Mouse (Mus musculus) central nervous system, embryonic 11.5 days (tissue): ENCODE data around the gene Rnf40. TPM values are rescaled to one million over a fixed set of nuclear protein-coding genes. Genes with fewer than 3 reads are reported as not detected.

Experiments
- polyA plus RNA-seq: library from polyadenylated mRNA; depleted of rRNA; stranded (reverse); fragments of >200 nt; gene quantifications from 2 replicates; pipeline ENCODE4 v1.2.3, GENCODE M21; 2012; rRNA removed

Gene Rnf40
- 53.8 and 65.4 TPM in 2 replicates for polyA plus RNA-seq

GRCm38 (mm10) chr7:127588011-127588871 lies at the start of gene Rnf40, which contains the start of gene Ccdc189:
Gene Rnf40, plus strand, starts transcription at chr7:127588767.
Gene Ccdc189, minus strand, starts transcription at chr7:127588595.

GRCm38 (mm10) chr7:127561340-127561858 lies 27.2 kb upstream of the Rnf40 start, which contains the start of gene Tmem265:
Gene Tmem265, plus strand, starts transcription at chr7:127561390.

GRCm38 (mm10) chr7:127572895-127573471 lies 15.6 kb upstream of the Rnf40 start, which contains the start of gene Phkg2:
Gene Phkg2, plus strand, starts transcription at chr7:127573340.

GRCm38 (mm10) chr7:127614891-127615843 lies 26.6 kb downstream of the Rnf40 start, which contains the start of gene Zfp629:
Gene Zfp629, minus strand, starts transcription at chr7:127615797.

Other genes with a start within 250 kb of the Rnf40 start
- gene Zfp768, start 243.2 kb upstream of the Rnf40 start, polyA plus RNA-seq, result 33.5 and 37.3 TPM in 2 replicates
- gene Zfp747, start 212.7 kb upstream of the Rnf40 start, polyA plus RNA-seq, result 7.2 and 7.9 TPM in 2 replicates
- gene 9130019O22Rik, start 201.6 kb upstream of the Rnf40 start, polyA plus RNA-seq, result 2.7 and 3.5 TPM in 2 replicates
- gene E430018J23Rik, start 195.1 kb upstream of the Rnf40 start, polyA plus RNA-seq, result 5.4 and 7.4 TPM in 2 replicates
- gene Zfp764, start 181.9 kb upstream of the Rnf40 start, polyA plus RNA-seq, result 4.3 and 5.6 TPM in 2 replicates
- gene Zfp688, start 166.7 kb upstream of the Rnf40 start, polyA plus RNA-seq, result 18.0 and 18.7 TPM in 2 replicates
- gene Zfp689, start 139.6 kb upstream of the Rnf40 start, polyA plus RNA-seq, result 10.8 and 12.9 TPM in 2 replicates
- 68.6 and 71.9 TPM in 2 replicates for gene Prr14, start 129.2 kb upstream of the Rnf40 start, polyA plus RNA-seq
- 31.3 and 33.7 TPM in 2 replicates for gene Fbrs, start 109.6 kb upstream of the Rnf40 start, polyA plus RNA-seq
- 27.1 and 30.8 TPM in 2 replicates for gene Srcap, start 76.8 kb upstream of the Rnf40 start, polyA plus RNA-seq
- 28.0 and 80.1 TPM in 2 replicates for gene Gm42715, start 69.2 kb upstream of the Rnf40 start, polyA plus RNA-seq
- gene Tmem265, start 27.4 kb upstream of the Rnf40 start, polyA plus RNA-seq, result 0.14 TPM in 1 of 2 replicates, not detected in the other
- 79.1 and 101 TPM in 2 replicates for gene Phkg2, start 15.4 kb upstream of the Rnf40 start, polyA plus RNA-seq
- 13.9 and 14.3 TPM in 2 replicates for gene Ccdc189, start 172 bp upstream of the Rnf40 start, polyA plus RNA-seq
- 37.7 and 70.8 TPM in 2 replicates for gene Zfp629, start 27.0 kb downstream of the Rnf40 start, polyA plus RNA-seq
- gene Bcl7c, start 120.2 kb downstream of the Rnf40 start, polyA plus RNA-seq, result 60.0 and 95.8 TPM in 2 replicates
- 11.5 and 13.9 TPM in 2 replicates for gene Ctf1, start 124.0 kb downstream of the Rnf40 start, polyA plus RNA-seq
- not detected in 2 replicates for gene Ctf2, start 143.4 kb downstream of the Rnf40 start, polyA plus RNA-seq
- gene Fbxl19, start 155.8 kb downstream of the Rnf40 start, polyA plus RNA-seq, result 84.5 and 155 TPM in 2 replicates
- 6.3 and 10.3 TPM in 2 replicates for gene Orai3, start 181.0 kb downstream of the Rnf40 start, polyA plus RNA-seq
- gene Setd1a, start 187.9 kb downstream of the Rnf40 start, polyA plus RNA-seq, result 26.7 and 29.9 TPM in 2 replicates
- gene Gm49388, start 196.8 kb downstream of the Rnf40 start, polyA plus RNA-seq, result 0.63 and 11.8 TPM in 2 replicates
- gene Hsd3b7, start 211.8 kb downstream of the Rnf40 start, polyA plus RNA-seq, result 8.7 and 16.1 TPM in 2 replicates
- gene Stx4a, start 235.5 kb downstream of the Rnf40 start, polyA plus RNA-seq, result 69.6 and 99.1 TPM in 2 replicates
- gene Stx1b, start 235.8 kb downstream of the Rnf40 start, polyA plus RNA-seq, result 36.0 and 46.5 TPM in 2 replicates